Mouse (Mus musculus) embryonic facial prominence, embryonic 15.5 days (tissue): Measurements from ENCODE around the gene Castor2. TPM values are rescaled to one million over a fixed set of nuclear protein-coding genes. Genes with fewer than 3 reads are reported as not detected.

Experiments used
- ATAC-seq: fragments of 200-750 bp; cut with Nextera tagmentation; 2 replicates; pipeline ENCODE4 v1.8.0; 2017; ENCODE audit warnings: low read depth, moderate TSS enrichment; ENCODE audit not compliant: insufficient number of reproducible peaks, low FRiP score, low TSS enrichment
- H3K27ac ChIP-seq: fragments of 300-500 bp; sonication (generic); replicated peaks from 2 replicates; pipeline ENCODE4 v1.5.1; 2015; ENCODE audit warnings: mild to moderate bottlenecking, inconsistent platforms
- H3K27me3 ChIP-seq: fragments of 300-500 bp; sonication (generic); 2 replicates; pipeline ENCODE4 v1.6.1; 2015; ENCODE audit warnings: inconsistent platforms
- H3K36me3 ChIP-seq: fragments of 300-500 bp; sonication (generic); 2 replicates; pipeline ENCODE4 v1.6.1; 2015; ENCODE audit warnings: mild to moderate bottlenecking, inconsistent platforms
- H3K4me1 ChIP-seq: fragments of 300-500 bp; sonication (generic); 2 replicates; pipeline ENCODE4 v1.6.1; 2015; ENCODE audit warnings: inconsistent platforms
- H3K4me2 ChIP-seq: fragments of 300-500 bp; sonication (generic); replicated peaks from 2 replicates; pipeline ENCODE4 v1.6.1; 2015; ENCODE audit warnings: mild to moderate bottlenecking, inconsistent platforms
- H3K4me3 ChIP-seq: fragments of 300-500 bp; sonication (generic); replicated peaks from 2 replicates; pipeline ENCODE4 v1.5.1; 2015; ENCODE audit warnings: mild to moderate bottlenecking, inconsistent platforms
- H3K9ac ChIP-seq: fragments of 300-500 bp; sonication (generic); 2 replicates; pipeline ENCODE4 v1.6.1; 2015; ENCODE audit warnings: inconsistent platforms
- H3K9me3 ChIP-seq: fragments of 300-500 bp; sonication (generic); replicated peaks from 2 replicates; pipeline ENCODE4 v1.6.1; 2016; ENCODE audit warnings: inconsistent platforms
- WGBS: fragments of 180-500 bp; shearing (Covaris S2); methylation state at CpG from one replicate; pipeline ENCODE4 v1.1.7; 2015; 5-methylcytosine and 5-hydroxymethylcytosine counted together
- polyA plus RNA-seq: library from polyadenylated mRNA; unstranded; fragments of >200 nt; fragmentation: Nextera tagmentation; extraction: Ambion mirVana; gene quantifications from 2 replicates; pipeline ENCODE4 v1.2.1, GENCODE M21; 2015

Castor2 gene
- polyA plus RNA-seq, 1 experiment from 2014 or later: 9.7 TPM

DNA sequence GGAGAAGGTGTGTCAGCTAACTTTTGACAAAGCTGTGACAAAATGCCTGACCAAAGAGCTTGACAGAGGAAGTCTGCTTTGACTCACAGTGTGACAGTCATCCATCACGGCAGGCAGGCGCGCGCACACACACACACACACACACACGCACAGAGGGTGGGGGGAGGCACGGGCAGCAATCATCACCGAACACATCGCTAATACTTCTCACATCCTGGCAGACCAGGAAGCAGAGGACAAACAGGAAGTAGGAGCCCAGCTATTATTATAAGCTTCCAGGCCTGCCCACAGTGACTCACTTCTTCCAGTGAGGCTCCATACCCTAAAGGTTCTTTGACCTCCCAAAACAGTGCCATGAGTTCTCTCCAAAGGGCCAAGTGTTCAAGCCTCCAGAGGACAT lies 6.3 kb downstream of the Castor2 start:
- no peak overlapping the region for H3K4me3 ChIP-seq
- no peak for ATAC-seq
- 0 out of 2 replicates have a peak, but pooled peaks cover 2% of the 10 kb centered on the region for H3K36me3 ChIP-seq
- H3K4me1 ChIP-seq: 0 out of 2 replicates have a peak, but pooled peaks cover 9% of the 10 kb centered on the region
- H3K4me2 ChIP-seq: no peak overlapping the region
- H3K27me3 ChIP-seq: no peaks in the 10 kb centered on the region
- no peaks in the 10 kb centered on the region for H3K9me3 ChIP-seq
- H3K27ac ChIP-seq: no peak overlapping the region
- H3K9ac ChIP-seq: no peak overlapping the region
- WGBS: 87% methylated on average over 8 of the region's 8 CpGs

DNA sequence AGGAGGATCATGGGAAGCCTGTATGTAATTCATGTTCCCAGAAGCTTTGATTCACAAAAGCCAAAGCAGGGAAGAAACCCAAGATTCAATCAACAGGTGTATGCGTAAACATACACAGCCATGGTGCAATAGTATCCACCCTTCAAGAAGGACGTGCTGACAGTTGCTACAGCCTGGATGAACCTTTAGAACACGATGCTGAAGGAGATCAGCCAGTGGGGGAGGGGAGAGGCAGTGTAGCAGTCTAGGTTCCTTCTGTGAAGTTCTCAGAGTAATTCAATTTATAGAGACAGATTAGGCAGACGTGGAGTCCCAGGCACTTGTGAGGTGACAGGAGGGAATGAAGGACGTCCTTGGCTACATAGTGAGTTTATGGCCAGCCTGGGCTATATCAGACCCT lies 15.5 kb downstream of the Castor2 start:
- WGBS: 71% methylated on average over 5 of the region's 5 CpGs
- Histone ChIP-seq H3K4me1 (no peaks in the 10 kb centered on the region), H3K27me3 (no peaks in the 10 kb centered on the region), H3K9me3 (no peaks in the 10 kb centered on the region), H3K36me3 (peaks cover 10% of the 10 kb centered on the region; the same call in 1 of the 2 replicates), H3K4me2 (no peak overlapping the region), H3K27ac (no peak overlapping the region), H3K9ac (no peak overlapping the region), H3K4me3 (no peak overlapping the region)
- no peak for ATAC-seq

DNA sequence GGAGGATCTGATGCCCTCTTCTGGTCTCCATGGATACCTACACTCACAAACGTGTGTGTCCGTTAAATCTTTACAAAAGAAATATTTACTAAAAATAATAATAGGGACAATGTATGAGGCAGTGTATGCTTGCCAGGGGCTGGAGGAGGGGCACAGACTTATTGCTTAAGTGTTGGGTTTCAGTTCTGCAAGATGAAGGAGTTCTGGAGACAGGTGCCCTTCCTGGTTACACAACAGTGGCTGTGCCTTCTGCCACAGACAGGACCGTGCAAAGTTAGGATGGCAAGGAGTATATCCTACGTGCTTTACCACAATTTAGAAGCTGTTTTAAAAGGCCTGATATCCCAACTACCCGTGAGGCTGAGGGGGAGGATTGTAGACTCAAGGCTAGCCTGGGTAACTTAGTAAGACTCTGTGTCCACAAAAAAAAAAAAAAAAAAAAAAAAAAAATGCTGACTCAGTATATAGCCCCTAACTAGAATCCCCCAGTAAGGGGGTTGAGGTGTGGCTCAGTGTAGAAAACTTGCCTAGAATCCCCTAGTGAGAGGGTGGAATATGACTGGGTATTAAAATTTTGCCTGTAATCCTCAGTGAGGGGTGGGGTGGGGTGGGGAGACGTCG lies 16.2 kb downstream of the Castor2 start:
- Histone ChIP-seq H3K9me3 (no peaks in the 10 kb centered on the region), H3K4me3 (no peak overlapping the region), H3K4me2 (no peak overlapping the region), H3K9ac (no peak overlapping the region), H3K36me3 (peaks cover 9% of the 10 kb centered on the region; the same call in 1 of the 2 replicates), H3K27ac (no peak overlapping the region), H3K4me1 (no peaks in the 10 kb centered on the region), H3K27me3 (no peaks in the 10 kb centered on the region)
- 85% methylated on average over 7 of the region's 7 CpGs for WGBS
- ATAC-seq: no peak

DNA sequence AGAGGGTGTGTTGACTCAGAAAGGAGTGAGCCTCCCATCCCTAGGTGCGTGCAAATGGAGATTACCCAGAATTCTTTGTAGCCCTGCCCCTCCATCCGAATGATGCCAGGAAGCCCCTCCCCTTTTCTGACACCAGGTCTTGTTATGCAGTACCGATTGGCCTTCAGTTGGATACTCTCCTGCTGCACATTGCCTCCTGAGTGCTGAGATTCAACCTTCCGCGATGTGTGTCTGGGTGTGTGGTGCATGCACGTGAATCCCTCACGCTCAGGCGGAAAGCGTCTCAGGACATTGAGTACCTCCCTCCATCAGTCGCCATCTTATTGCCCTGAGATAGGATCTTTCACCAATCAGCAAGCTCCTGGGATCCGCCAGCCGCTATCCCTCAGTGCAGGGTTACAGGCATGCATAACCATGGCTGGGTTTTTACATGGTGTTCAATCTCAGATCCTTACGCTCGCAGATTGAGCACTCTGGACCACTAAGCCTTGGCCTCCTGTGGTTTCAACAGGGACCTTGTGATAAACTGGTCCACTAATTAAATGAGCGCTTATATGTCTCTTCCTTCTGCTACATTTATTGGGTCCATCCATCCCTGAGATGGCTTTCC lies 19.4 kb downstream of the Castor2 start:
- no peak overlapping the region for H3K9ac ChIP-seq
- no peak for ATAC-seq
- no peaks in the 10 kb centered on the region for H3K9me3 ChIP-seq
- H3K27ac ChIP-seq: no peak overlapping the region
- no peak overlapping the region for H3K4me3 ChIP-seq
- 91% methylated on average over 15 of the region's 15 CpGs for WGBS
- H3K36me3 ChIP-seq: 0 out of 2 replicates have a peak, but pooled peaks cover 4% of the 10 kb centered on the region
- no peak overlapping the region for H3K4me2 ChIP-seq
- no peaks in the 10 kb centered on the region for H3K27me3 ChIP-seq
- no peaks in the 10 kb centered on the region for H3K4me1 ChIP-seq

DNA sequence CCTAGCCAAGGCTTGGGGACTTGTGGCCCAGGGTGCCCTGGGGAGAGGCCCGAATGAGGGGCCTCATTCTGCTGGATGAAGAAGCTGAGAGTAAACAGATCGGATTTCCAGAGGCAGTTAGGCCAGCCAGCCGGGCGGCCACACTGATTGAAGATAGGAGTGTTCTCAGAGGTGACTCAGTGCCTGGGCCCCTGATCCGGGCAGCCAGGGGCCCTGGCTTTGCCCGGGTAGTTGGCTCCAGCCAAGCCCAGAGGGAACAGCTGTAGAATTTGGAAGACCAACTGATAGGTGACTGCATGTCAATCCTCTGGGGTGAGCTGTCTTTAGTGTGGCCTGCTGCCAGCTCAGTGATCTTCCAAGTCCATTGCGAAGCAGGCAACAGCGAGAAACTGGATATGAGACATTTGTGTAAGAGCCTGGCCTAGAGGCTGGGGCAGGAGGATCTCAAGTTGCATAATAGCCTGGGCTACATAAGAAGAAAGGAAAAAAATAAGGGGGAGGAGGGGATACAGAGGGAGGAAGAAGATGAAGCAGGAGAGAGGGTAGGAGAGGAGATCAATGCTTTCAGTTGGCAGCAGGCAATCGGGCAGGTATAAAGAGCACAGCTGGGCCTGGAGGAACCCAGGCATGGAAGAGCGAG lies 20.1 kb downstream of the Castor2 start:
- H3K27ac ChIP-seq: no peak overlapping the region
- no peak overlapping the region for H3K4me3 ChIP-seq
- no peak for ATAC-seq
- no peaks in the 10 kb centered on the region for H3K27me3 ChIP-seq
- no peaks in the 10 kb centered on the region for H3K4me1 ChIP-seq
- 0 out of 2 replicates have a peak, but pooled peaks cover 4% of the 10 kb centered on the region for H3K36me3 ChIP-seq
- no peak overlapping the region for H3K4me2 ChIP-seq
- H3K9ac ChIP-seq: no peak overlapping the region
- 57% methylated on average over 10 of the region's 10 CpGs for WGBS
- H3K9me3 ChIP-seq: no peaks in the 10 kb centered on the region

DNA sequence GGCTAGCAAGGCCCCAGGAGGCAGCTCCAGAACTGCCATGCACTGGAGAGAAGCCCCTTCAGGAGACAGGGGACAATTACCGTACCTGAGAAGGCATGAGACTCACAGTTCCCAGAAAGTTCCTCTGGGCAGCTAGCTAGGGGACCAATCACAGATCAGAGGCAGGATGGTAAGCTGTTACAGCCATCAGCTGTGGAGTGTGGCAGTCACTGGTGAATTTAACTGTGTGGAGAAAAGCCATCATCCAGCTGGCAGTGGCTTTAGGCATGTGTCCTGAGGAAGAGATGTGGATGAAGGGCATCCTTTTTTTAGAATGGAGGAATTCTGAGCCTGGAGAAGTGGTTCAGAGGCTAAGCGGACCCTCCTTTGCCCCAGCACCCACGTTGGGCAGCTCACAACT lies 20.6 kb downstream of the Castor2 start:
- no peak for ATAC-seq
- no peaks in the 10 kb centered on the region for H3K27me3 ChIP-seq
- no peak overlapping the region for H3K4me3 ChIP-seq
- no peak overlapping the region for H3K27ac ChIP-seq
- H3K4me2 ChIP-seq: no peak overlapping the region
- no peaks in the 10 kb centered on the region for H3K9me3 ChIP-seq
- no peaks in the 10 kb centered on the region for H3K4me1 ChIP-seq
- H3K36me3 ChIP-seq: 0 out of 2 replicates have a peak, but pooled peaks cover 4% of the 10 kb centered on the region
- 78% methylated on average over 3 of the region's 3 CpGs for WGBS
- H3K9ac ChIP-seq: no peak overlapping the region

DNA sequence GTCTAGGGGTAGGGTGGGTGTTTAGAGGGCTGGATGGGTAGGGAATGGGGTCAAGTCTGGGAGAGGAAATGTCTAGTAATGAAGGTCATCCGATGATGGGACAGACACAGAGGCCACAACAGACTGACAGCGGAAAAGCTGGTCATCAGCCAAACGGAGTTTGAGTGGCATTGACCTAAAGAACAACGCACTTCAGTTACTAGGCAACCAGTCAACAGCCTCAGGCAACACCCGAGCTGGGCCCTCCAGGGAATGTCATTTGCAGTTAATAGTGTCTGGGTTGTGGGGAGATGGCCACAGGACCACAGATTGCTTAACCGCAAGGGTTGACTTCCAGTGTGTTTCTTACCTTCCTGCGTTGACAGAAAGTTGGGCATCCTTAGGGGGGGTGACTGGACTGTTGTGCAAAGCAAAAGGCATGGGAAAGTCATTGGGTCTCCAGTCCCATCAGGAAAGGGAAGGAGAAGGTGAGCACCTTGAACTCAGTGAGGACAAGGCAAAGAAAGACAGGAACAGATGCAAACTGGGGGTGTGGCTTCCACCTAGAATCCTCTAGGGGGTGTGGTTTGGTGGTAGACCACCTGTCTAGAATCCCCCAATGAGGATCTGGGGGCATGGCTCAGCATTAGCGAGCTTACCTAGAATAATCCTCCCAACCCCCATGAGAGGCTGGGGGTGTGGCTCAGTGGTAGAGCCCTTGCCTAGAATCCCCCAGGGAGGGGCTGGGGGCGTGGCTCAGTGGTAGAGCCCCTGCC lies 21.8 kb downstream of the Castor2 start:
- no peak for ATAC-seq
- H3K4me1 ChIP-seq: no peaks in the 10 kb centered on the region
- no peak overlapping the region for H3K4me3 ChIP-seq
- H3K9ac ChIP-seq: no peak overlapping the region
- 71% methylated on average over 9 of the region's 9 CpGs for WGBS
- H3K27ac ChIP-seq: no peak overlapping the region
- no peaks in the 10 kb centered on the region for H3K27me3 ChIP-seq
- H3K4me2 ChIP-seq: no peak overlapping the region
- no peaks in the 10 kb centered on the region for H3K9me3 ChIP-seq
- 0 out of 2 replicates have a peak, but pooled peaks cover 4% of the 10 kb centered on the region for H3K36me3 ChIP-seq

DNA sequence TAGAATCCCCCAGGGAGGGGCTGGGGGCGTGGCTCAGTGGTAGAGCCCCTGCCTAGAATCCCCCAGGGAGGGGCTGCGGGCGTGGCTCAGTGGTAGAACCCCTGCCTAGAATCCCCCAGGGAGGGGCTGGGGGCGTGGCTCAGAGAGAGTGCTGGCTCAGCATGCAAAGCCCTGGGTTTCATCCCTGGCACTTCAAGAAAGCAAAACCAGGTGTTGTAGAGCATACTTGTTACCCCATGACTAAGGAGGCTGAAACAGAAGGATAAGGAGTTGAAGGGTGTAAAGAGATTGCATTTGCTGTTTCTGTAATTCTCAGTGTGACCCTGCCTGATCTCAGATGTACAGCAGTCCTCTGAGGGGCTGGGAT lies 22.4 kb downstream of the Castor2 start:
- H3K9me3 ChIP-seq: no peaks in the 10 kb centered on the region
- no peak overlapping the region for H3K4me2 ChIP-seq
- 80% methylated on average over 4 of the region's 4 CpGs for WGBS
- no peak overlapping the region for H3K27ac ChIP-seq
- no peaks in the 10 kb centered on the region for H3K27me3 ChIP-seq
- no peak overlapping the region for H3K9ac ChIP-seq
- no peak overlapping the region for H3K4me3 ChIP-seq
- H3K4me1 ChIP-seq: no peaks in the 10 kb centered on the region
- H3K36me3 ChIP-seq: peaks cover 8% of the 10 kb centered on the region; the same call in 1 of the 2 replicates
- ATAC-seq: no peak

DNA sequence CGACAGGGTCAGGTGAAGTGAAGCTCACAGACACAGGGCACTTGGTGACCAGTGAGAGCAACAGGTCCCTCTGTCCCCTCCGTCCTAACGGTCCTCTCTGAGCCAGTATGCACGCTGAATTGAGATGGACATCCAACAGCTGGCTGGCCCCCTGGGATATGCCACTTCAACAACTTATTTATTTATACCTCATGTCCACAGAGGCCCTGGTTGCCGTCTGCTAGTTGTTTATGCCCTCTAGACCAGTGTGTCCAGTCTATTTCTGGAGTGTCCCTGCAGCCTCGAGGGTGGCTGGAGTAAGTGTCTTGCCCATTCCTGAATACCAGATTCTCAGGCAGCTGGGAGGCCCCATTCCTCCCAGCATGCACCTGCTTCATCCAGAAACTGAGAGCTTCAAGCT lies 24.3 kb downstream of the Castor2 start:
- ATAC-seq: no peak
- Histone ChIP-seq H3K36me3 (peaks cover 9% of the 10 kb centered on the region; the same call in 1 of the 2 replicates), H3K27ac (no peak overlapping the region), H3K4me3 (no peak overlapping the region), H3K4me1 (no peaks in the 10 kb centered on the region), H3K4me2 (no peak overlapping the region), H3K9me3 (no peaks in the 10 kb centered on the region), H3K9ac (no peak overlapping the region), H3K27me3 (no peaks in the 10 kb centered on the region)
- WGBS: 72% methylated on average over 6 of the region's 6 CpGs

DNA sequence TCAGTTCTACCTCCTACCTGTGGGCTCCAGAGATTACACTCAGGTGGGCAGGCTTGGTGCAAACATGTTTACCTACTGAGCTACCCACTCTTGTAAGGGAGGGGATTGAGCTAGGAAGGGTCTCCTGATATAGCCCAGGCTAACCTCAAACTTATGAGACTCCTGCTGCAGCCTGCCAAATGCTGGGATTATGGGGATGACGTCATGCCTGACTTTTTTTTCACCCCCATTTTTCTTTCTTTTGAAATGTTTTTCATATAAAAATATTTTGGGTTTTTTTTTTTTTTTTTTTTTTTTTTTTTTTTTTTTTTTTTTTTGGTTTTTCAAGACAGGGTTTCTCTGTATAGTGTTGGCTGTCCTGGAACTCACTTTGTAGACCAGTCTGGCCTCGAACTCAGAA lies 26.7 kb downstream of the Castor2 start:
- H3K27ac ChIP-seq: no peak overlapping the region
- no peaks in the 10 kb centered on the region for H3K9me3 ChIP-seq
- no peak overlapping the region for H3K4me2 ChIP-seq
- no peaks in the 10 kb centered on the region for H3K4me1 ChIP-seq
- no peak for ATAC-seq
- peaks cover 9% of the 10 kb centered on the region; the same call in 1 of the 2 replicates for H3K36me3 ChIP-seq
- no peaks in the 10 kb centered on the region for H3K27me3 ChIP-seq
- H3K4me3 ChIP-seq: no peak overlapping the region
- WGBS: 84% methylated on average over 2 of the region's 2 CpGs
- no peak overlapping the region for H3K9ac ChIP-seq

DNA sequence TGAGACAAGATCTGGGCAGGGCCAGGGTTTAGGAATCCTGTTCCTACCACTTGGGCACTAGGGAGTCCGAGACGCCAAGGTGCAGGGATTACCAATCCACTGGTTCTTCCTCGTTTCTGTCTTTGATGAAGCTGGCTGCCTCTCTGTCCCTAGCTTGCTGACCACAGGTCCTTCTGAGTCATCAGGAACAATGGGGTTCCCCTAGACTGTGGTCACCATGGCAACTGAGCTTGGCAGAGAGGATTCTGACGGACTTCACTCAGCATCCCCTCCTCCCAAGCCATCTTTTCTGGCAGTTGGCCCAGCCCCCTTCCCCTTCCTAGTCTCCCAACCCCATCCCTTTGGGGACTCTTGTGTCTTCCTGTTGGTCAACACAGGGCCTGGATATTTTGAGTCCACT lies 32.1 kb downstream of the Castor2 start:
- Histone ChIP-seq H3K27me3 (no peaks in the 10 kb centered on the region), H3K4me1 (no peaks in the 10 kb centered on the region), H3K27ac (no peak overlapping the region), H3K36me3 (peaks cover 33% of the 10 kb centered on the region; the same call in 1 of the 2 replicates), H3K4me3 (no peak overlapping the region), H3K9me3 (no peaks in the 10 kb centered on the region), H3K4me2 (no peak overlapping the region), H3K9ac (no peak overlapping the region)
- WGBS: 41% methylated on average over 4 of the region's 4 CpGs
- no peak for ATAC-seq
